Comparison of ENCODE assay signal across 11 mouse cellular contexts in genomic region chr15:79110528-79110927, GRCm38 (mm10). TPM values are rescaled to one million over a fixed set of nuclear protein-coding genes. Genes with fewer than 3 reads are reported as not detected.
DNase-seq lines count a peak whose midpoint lies in the region; ATAC-seq and TF ChIP-seq lines count a peak whose summit lies in the region.
"Had no signal": no experiment of that assay in that cellular context is flagged by ENCODE, and none has a peak within 500 bp of the region (broad histone marks: within the 10 kb centered on the region; RNA-seq: fewer than 3 reads in every experiment).

No protein-coding gene starts in this region.

- H3K4me1 ChIP-seq in kidney, postnatal 0 days (replicated peaks; ENCODE audit: insufficient read depth, low read length), result peaks cover 18% of the 10 kb centered on the region
- H3K4me1 ChIP-seq in embryonic facial prominence, embryonic 15.5 days, result peaks cover 33% of the 10 kb centered on the region
- peaks cover 21% of the 10 kb centered on the region for H3K4me1 ChIP-seq in intestine, embryonic 14.5 days (replicated peaks; ENCODE audit: control insufficient read depth, insufficient read depth, low read length)

- H3ac ChIP-seq in myocyte (ENCODE audit: control insufficient read depth, insufficient read length), result no peak overlapping the region

- no peak for ATAC-seq in kidney, postnatal 0 days (replicated peaks; ENCODE audit: low FRiP score, low read depth)
- no peak for ATAC-seq in embryonic facial prominence, embryonic 15.5 days (ENCODE audit: insufficient number of reproducible peaks, low FRiP score, low TSS enrichment, low read depth)
- ATAC-seq in intestine, embryonic 14.5 days (replicated peaks; ENCODE audit: low FRiP score, low TSS enrichment, low read depth), result no peak
- ATAC-seq: inflammation-experienced regulatory T-cells, adult 6 months; Patski had no signal

- H3K27ac ChIP-seq in kidney, postnatal 0 days, result no peak overlapping the region
- H3K27ac ChIP-seq in embryonic facial prominence, embryonic 15.5 days (replicated peaks), result no peak overlapping the region
- no peak overlapping the region for H3K27ac ChIP-seq in intestine, embryonic 14.5 days (ENCODE audit: low read depth)

- 64% methylated on average over 2 of the region's 2 CpGs for WGBS in kidney, postnatal 0 days
- 44% methylated on average over 2 of the region's 2 CpGs for WGBS in embryonic facial prominence, embryonic 15.5 days
- WGBS in intestine, embryonic 14.5 days, result 64% methylated on average over 2 of the region's 2 CpGs

- peaks cover 19% of the 10 kb centered on the region for H3K79me2 ChIP-seq in myocyte (ENCODE audit: control insufficient read depth, insufficient read depth)

- H3K9me3 ChIP-seq in kidney, postnatal 0 days (replicated peaks; ENCODE audit: low read length), result no peaks in the 10 kb centered on the region
- no peaks in the 10 kb centered on the region for H3K9me3 ChIP-seq in embryonic facial prominence, embryonic 15.5 days (replicated peaks)
- no peaks in the 10 kb centered on the region for H3K9me3 ChIP-seq in intestine, embryonic 14.5 days (ENCODE audit: control insufficient read depth, low read length)

- no peak for TF ChIP-seq CTCF in kidney, postnatal 0 days (IDR thresholded peaks at IDR 0.05; ENCODE audit: low read depth)

- peaks cover 8% of the 10 kb centered on the region; the same call in 1 of the 2 replicates for H3K36me3 ChIP-seq in kidney, postnatal 0 days (ENCODE audit: insufficient read depth, low read length)
- peaks cover 23% of the 10 kb centered on the region for H3K36me3 ChIP-seq in embryonic facial prominence, embryonic 15.5 days
- peaks cover 10% of the 10 kb centered on the region for H3K36me3 ChIP-seq in intestine, embryonic 14.5 days (ENCODE audit: control insufficient read depth, insufficient read depth, low read length)
- peaks cover 11% of the 10 kb centered on the region for H3K36me3 ChIP-seq in myocyte (ENCODE audit: control insufficient read depth, insufficient read depth)

- H3K4me2 ChIP-seq in kidney, postnatal 0 days (ENCODE audit: low read length), result peak overlapping the region; percentile 86
- H3K4me2 ChIP-seq in embryonic facial prominence, embryonic 15.5 days (replicated peaks), result peak overlapping the region; percentile 92
- H3K4me2 ChIP-seq in intestine, embryonic 14.5 days (ENCODE audit: low read length), result peak overlapping the region; percentile 63
- peak overlapping the region; percentile 87 for H3K4me2 ChIP-seq in myocyte (ENCODE audit: low read depth)

- no peaks in the 10 kb centered on the region for H3K27me3 ChIP-seq in kidney, postnatal 0 days (ENCODE audit: insufficient read depth, low read length)
- no peaks in the 10 kb centered on the region for H3K27me3 ChIP-seq in embryonic facial prominence, embryonic 15.5 days
- H3K27me3 ChIP-seq in intestine, embryonic 14.5 days (replicated peaks; ENCODE audit: control insufficient read depth, insufficient read depth, low read length), result no peaks in the 10 kb centered on the region
- H3K27me3 ChIP-seq in myocyte (ENCODE audit: control insufficient read depth, insufficient read depth, insufficient read length), result no peaks in the 10 kb centered on the region
- H3K27me3 ChIP-seq: Patski had no signal

- peak overlapping the region; percentile 50 for H3K9ac ChIP-seq in kidney, postnatal 0 days (ENCODE audit: low read depth, low read length)
- H3K9ac ChIP-seq in embryonic facial prominence, embryonic 15.5 days, result 0 out of 2 replicates have a peak overlapping the region, but pooled peaks have one; percentile 70
- 0 out of 2 replicates have a peak overlapping the region, but pooled peaks have one; percentile 85 for H3K9ac ChIP-seq in intestine, embryonic 14.5 days (ENCODE audit: low read length)

- TF ChIP-seq POLR2A in myocyte (IDR thresholded peaks at IDR 0.05; ENCODE audit: insufficient read length, low read depth), result no peak

- H3K4me3 ChIP-seq in kidney, postnatal 0 days (replicated peaks; ENCODE audit: low read depth, low read length), result peak overlapping the region; percentile 82
- H3K4me3 ChIP-seq in embryonic facial prominence, embryonic 15.5 days (replicated peaks), result peak overlapping the region; percentile 69
- H3K4me3 ChIP-seq in intestine, embryonic 14.5 days (ENCODE audit: low read depth, low read length), result peak overlapping the region; percentile 86
- H3K4me3 ChIP-seq in myocyte, result peak overlapping the region; percentile 49

- no peak for DNase-seq in kidney, postnatal 0 days (ENCODE audit: low spot score)
- DNase-seq in kidney, postnatal 36 days, result no peak
- DNase-seq in intestine, embryonic 14.5 days (ENCODE audit: low spot score), result no peak
- DNase-seq in cerebellum, adult 11 months, result no peak
- DNase-seq in gastrocnemius, adult 18-20 months (ENCODE audit: low spot score), result no peak
- DNase-seq in urinary bladder, postnatal 4 days (ENCODE audit: low spot score in 2 of 2), result no peak
- DNase-seq: cerebellum, adult 9-11 months had no signal

TF ChIP-seq in myocyte, 11 proteins besides CTCF, POLR2A, EP300 and RAD21:
- TF ChIP-seq SRF (IDR thresholded peaks at IDR 0.05; ENCODE audit: control insufficient read depth, insufficient read length, low read depth) (no peak), CEBPB (IDR thresholded peaks at IDR 0.05; ENCODE audit: insufficient read depth, poor library complexity, severe bottlenecking) (0 out of 2 replicates have a peak, but pooled peaks have one; percentile 43)

RNA-seq across cellular contexts. Expression of gene Micall1, which starts 1.8 kb away (rescaled TPM):
- polyA plus RNA-seq in kidney, postnatal 0 days (2015; fragmentation: Nextera tagmentation; extraction: Ambion mirVana), result 5.9 and 6.6 TPM in 2 replicates
- 16.8 and 17.3 TPM in 2 replicates for polyA plus RNA-seq in embryonic facial prominence, embryonic 15.5 days (2015; fragmentation: Nextera tagmentation; extraction: Ambion mirVana)
- 9.3 and 9.9 TPM in 2 replicates for polyA plus RNA-seq in intestine, embryonic 14.5 days (2014; fragmentation: Nextera tagmentation; extraction: Ambion mirVana)
- polyA plus RNA-seq in myocyte (2012; fragmentation: generic; extraction: Trizol), result 18.0 TPM
- total RNA-seq in gastrocnemius, adult 18-20 months (2021), result 10 to 100 TPM; 10.3 to 10.8 TPM

RNA-seq across cellular contexts. Expression of gene Polr2f, which starts 30.3 kb away (rescaled TPM):
- 314 and 321 TPM in 2 replicates for polyA plus RNA-seq in kidney, postnatal 0 days (2015; fragmentation: Nextera tagmentation; extraction: Ambion mirVana)
- 304 and 333 TPM in 2 replicates for polyA plus RNA-seq in embryonic facial prominence, embryonic 15.5 days (2015; fragmentation: Nextera tagmentation; extraction: Ambion mirVana)
- polyA plus RNA-seq in intestine, embryonic 14.5 days (2014; fragmentation: Nextera tagmentation; extraction: Ambion mirVana), result 398 and 414 TPM in 2 replicates
- polyA plus RNA-seq in myocyte (2012; fragmentation: generic; extraction: Trizol), result 388 TPM
- 10 to 100 TPM; 69.3 to 76.8 TPM for total RNA-seq in gastrocnemius, adult 18-20 months (2021)

RNA-seq across cellular contexts. Expression of gene 1700088E04Rik, which starts 30.5 kb away (rescaled TPM):
- 12.9 and 15.2 TPM in 2 replicates for polyA plus RNA-seq in kidney, postnatal 0 days (2015; fragmentation: Nextera tagmentation; extraction: Ambion mirVana)
- 17.2 and 25.2 TPM in 2 replicates for polyA plus RNA-seq in embryonic facial prominence, embryonic 15.5 days (2015; fragmentation: Nextera tagmentation; extraction: Ambion mirVana)
- 7.4 and 8.2 TPM in 2 replicates for polyA plus RNA-seq in intestine, embryonic 14.5 days (2014; fragmentation: Nextera tagmentation; extraction: Ambion mirVana)
- polyA plus RNA-seq in myocyte (2012; fragmentation: generic; extraction: Trizol), result 15.2 TPM
- total RNA-seq in gastrocnemius, adult 18-20 months (2021), result 1 to 10 TPM; 1.1 to 1.2 TPM

RNA-seq across cellular contexts. Expression of gene Eif3l, which starts 35.5 kb away (rescaled TPM):
- polyA plus RNA-seq in kidney, postnatal 0 days (2015; fragmentation: Nextera tagmentation; extraction: Ambion mirVana), result 199 and 218 TPM in 2 replicates
- polyA plus RNA-seq in embryonic facial prominence, embryonic 15.5 days (2015; fragmentation: Nextera tagmentation; extraction: Ambion mirVana), result 197 and 205 TPM in 2 replicates
- polyA plus RNA-seq in intestine, embryonic 14.5 days (2014; fragmentation: Nextera tagmentation; extraction: Ambion mirVana), result 244 and 264 TPM in 2 replicates
- polyA plus RNA-seq in myocyte (2012; fragmentation: generic; extraction: Trizol), result 315 TPM
- total RNA-seq in gastrocnemius, adult 18-20 months (2021), result 10 to 100 TPM; 52.6 to 54.1 TPM

RNA-seq across cellular contexts. Expression of gene Ankrd54, which starts 47.8 kb away (rescaled TPM):
- 42.5 and 42.6 TPM in 2 replicates for polyA plus RNA-seq in kidney, postnatal 0 days (2015; fragmentation: Nextera tagmentation; extraction: Ambion mirVana)
- 58.7 and 71.7 TPM in 2 replicates for polyA plus RNA-seq in embryonic facial prominence, embryonic 15.5 days (2015; fragmentation: Nextera tagmentation; extraction: Ambion mirVana)
- polyA plus RNA-seq in intestine, embryonic 14.5 days (2014; fragmentation: Nextera tagmentation; extraction: Ambion mirVana), result 49.4 and 50.0 TPM in 2 replicates
- 36.1 TPM for polyA plus RNA-seq in myocyte (2012; fragmentation: generic; extraction: Trizol)
- total RNA-seq in gastrocnemius, adult 18-20 months (2021), result 1 to 10 TPM; 4.1 to 4.5 TPM
